Mouse (Mus musculus): ENCODE results near the gene Rnf24.
A peak's percentile ranks its signal among the peaks of the same experiment; 100 is the strongest.

Gene Rnf24

GRCm38 (mm10) chr2:131352747-131353563, at the start of gene Rnf24:
TSS of gene Rnf24 (minus strand) at chr2:131352892.
- DNase-seq (ENCODE audit: low spot score in 2 of 2): peak; percentile 97

- no peak for DNase-seq (ENCODE audit: low spot score in 2 of 2)
These were observed 49.3 kb upstream of the Rnf24 start for GRCm38 (mm10) chr2:131401794-131402495.

- no peak for DNase-seq (ENCODE audit: low spot score in 2 of 2)
These were observed 48.2 kb upstream of the Rnf24 start for GRCm38 (mm10) chr2:131400846-131401245.

- no peak for DNase-seq (ENCODE audit: low spot score in 2 of 2)
These were observed 44.7 kb upstream of the Rnf24 start for GRCm38 (mm10) chr2:131397323-131397848.

GRCm38 (mm10) chr2:131386350-131386962, 33.8 kb upstream of the Rnf24 start:
- DNase-seq (ENCODE audit: low spot score in 2 of 2): no peak

GRCm38 (mm10) chr2:131385176-131385575, 32.5 kb upstream of the Rnf24 start:
- DNase-seq (ENCODE audit: low spot score in 2 of 2): no peak

- no peak for DNase-seq (ENCODE audit: low spot score in 2 of 2)
These were observed 26.8 kb upstream of the Rnf24 start for GRCm38 (mm10) chr2:131379541-131379940.

GRCm38 (mm10) chr2:131378872-131379271, 26.2 kb upstream of the Rnf24 start:
- no peak for DNase-seq (ENCODE audit: low spot score in 2 of 2)

- DNase-seq (ENCODE audit: low spot score in 2 of 2): no peak
These were observed 24.4 kb upstream of the Rnf24 start for GRCm38 (mm10) chr2:131377055-131377454.

- DNase-seq (ENCODE audit: low spot score in 2 of 2): no peak
These were observed 21.0 kb upstream of the Rnf24 start for GRCm38 (mm10) chr2:131373656-131374055.

GRCm38 (mm10) chr2:131372276-131372877, 19.7 kb upstream of the Rnf24 start:
- DNase-seq (ENCODE audit: low spot score in 2 of 2): no peak

GRCm38 (mm10) chr2:131371811-131372210, 19.1 kb upstream of the Rnf24 start:
- DNase-seq (ENCODE audit: low spot score in 2 of 2): no peak

- peak in 1 of 2 experiments; percentile 6 for DNase-seq (ENCODE audit: low spot score in 2 of 2)
These were observed 18.1 kb upstream of the Rnf24 start for GRCm38 (mm10) chr2:131370828-131371227.

- DNase-seq (ENCODE audit: low spot score in 2 of 2): no peak
These were observed 12.0 kb upstream of the Rnf24 start for GRCm38 (mm10) chr2:131364689-131365088.

- DNase-seq (ENCODE audit: low spot score in 2 of 2): no peak
These were observed 5.8 kb upstream of the Rnf24 start for GRCm38 (mm10) chr2:131358481-131358880.

GRCm38 (mm10) chr2:131354049-131354448, 1.4 kb upstream of the Rnf24 start:
- DNase-seq (ENCODE audit: low spot score in 2 of 2): no peak

GRCm38 (mm10) chr2:131353564-131353915, 848 bp upstream of the Rnf24 start:
- no peak for DNase-seq (ENCODE audit: low spot score in 2 of 2)

- peak in 1 of 2 experiments; percentile 7 for DNase-seq (ENCODE audit: low spot score in 2 of 2)
These were observed 535 bp downstream of the Rnf24 start for GRCm38 (mm10) chr2:131351968-131352746.

GRCm38 (mm10) chr2:131351471-131351870, 1.2 kb downstream of the Rnf24 start:
- DNase-seq (ENCODE audit: low spot score in 2 of 2): no peak

- no peak for DNase-seq (ENCODE audit: low spot score in 2 of 2)
These were observed 2.4 kb downstream of the Rnf24 start for GRCm38 (mm10) chr2:131350301-131350700.

GRCm38 (mm10) chr2:131345556-131345955, 7.1 kb downstream of the Rnf24 start:
- no peak for DNase-seq (ENCODE audit: low spot score in 2 of 2)
